Mouse (Mus musculus) natural killer cell, adult 2 months (primary cell): ENCODE measurements around the gene Dnajb8.
A peak's percentile ranks its signal among the peaks of the same experiment; 100 is the strongest.

Source experiments
- DNase-seq, 2 experiments: peaks; one replicate each; pipeline ENCODE4 v3.0.0; 2022; ENCODE audit warnings: low spot score in 2 of 2

Dnajb8 gene

GRCm38 (mm10) chr6:88221968-88222367 is at the start of gene Dnajb8:
Gene Dnajb8, plus strand, starts transcription at chr6:88222268.
- no peak for DNase-seq

DNA sequence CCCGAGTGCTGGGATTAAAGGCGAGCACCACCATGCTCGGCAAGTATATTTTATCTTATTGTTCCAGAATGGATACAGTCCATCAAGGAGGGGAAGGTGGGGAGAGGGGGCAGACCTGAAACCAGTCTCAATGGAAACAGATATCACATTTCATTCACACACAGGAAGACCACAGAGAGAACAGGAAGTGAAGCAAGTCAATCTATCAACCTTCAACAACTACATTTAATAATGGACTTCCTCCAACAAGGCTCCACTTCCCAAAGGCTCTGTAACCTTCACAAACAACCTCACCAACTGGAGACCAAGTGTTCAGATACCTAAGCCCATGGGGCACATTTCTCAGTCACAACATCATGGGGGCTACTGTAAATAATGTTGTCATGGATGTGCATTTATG is 47.9 kb upstream of the Dnajb8 start:
- DNase-seq = no peak

- DNase-seq = no peak
Measured at GRCm38 (mm10) chr6:88174676-88175075, 47.4 kb upstream of the Dnajb8 start.

- DNase-seq = no peak
Measured at GRCm38 (mm10) chr6:88184671-88185070, 37.4 kb upstream of the Dnajb8 start.

DNA sequence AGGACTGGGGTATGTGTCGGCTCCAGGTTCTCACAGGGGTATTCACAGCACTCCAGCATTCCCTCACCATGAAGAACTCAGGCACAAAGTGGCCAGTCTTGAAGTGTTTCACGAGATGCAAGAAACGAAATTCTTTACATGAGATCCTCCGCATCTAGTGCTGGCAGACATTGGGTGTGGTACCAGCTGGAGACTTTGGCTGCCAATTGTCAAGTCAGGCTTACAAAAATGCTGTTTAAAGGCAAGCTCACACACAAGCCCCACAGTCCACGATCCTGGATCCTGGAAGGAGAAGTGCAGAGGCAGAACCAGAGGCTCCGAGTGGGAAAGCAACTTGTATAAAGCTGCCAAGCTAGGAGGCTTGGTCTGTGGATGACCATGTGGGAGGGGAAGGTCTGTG is 33.9 kb upstream of the Dnajb8 start:
- DNase-seq = no peak

DNA sequence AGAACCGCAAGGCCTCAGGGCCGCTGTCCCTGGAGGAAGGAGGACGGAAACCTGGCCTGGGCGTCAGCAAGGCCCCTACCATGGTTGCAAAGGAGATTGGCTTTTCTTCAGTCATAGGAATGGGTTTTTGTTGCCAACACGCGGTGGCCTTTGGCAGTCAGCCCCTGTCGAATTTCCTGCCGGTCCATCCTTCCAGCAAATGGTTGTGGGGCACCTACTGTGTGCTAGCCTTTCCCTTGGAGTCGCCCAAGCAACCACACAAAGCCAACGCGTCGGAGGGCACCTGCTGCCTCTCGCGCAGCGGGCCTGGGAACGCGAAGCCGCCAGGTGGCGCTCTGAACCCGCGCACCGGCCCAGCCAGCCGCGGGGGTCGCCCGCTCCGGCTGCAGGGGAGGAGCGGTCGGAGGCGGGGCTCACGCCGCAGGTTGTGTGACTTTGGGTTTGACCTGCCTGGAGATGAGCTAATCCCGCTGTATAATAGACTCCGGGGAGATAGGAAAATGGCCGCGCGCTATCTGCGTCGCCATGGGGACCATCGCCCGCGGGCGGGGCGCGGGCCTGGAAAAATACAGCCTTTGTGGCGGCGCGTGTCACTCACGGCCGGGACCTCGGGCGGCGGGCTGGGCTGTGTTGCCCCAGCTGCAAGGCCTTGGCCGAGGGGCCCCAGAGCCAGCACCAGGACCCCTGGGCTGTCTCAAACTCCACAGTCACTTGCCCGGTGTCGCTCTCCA is 32.6 kb upstream of the Dnajb8 start:
- DNase-seq = peak; percentile 25 to 44

- DNase-seq = no peak
Measured at GRCm38 (mm10) chr6:88190043-88190309, 32.1 kb upstream of the Dnajb8 start.

GRCm38 (mm10) chr6:88190310-88191023 is 31.6 kb upstream of the Dnajb8 start:
- DNase-seq = no peak

DNA sequence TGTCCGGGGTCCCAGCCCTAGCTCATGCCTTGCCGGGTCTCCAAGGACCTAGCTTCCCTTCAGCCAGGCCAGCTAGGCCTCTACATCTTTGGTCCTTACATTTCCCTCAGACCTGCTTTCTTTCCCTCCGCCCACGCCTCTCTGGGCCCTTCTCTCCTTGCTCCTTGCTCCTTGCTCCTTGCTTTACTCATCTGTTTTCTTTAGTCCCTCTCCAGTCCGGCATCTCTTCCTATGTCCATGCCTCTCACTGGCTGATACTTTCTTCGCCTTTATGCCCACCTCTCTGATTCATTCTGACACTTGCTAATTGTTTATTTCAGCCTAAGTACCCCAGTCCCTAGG is 31.1 kb upstream of the Dnajb8 start:
- no peak for DNase-seq

GRCm38 (mm10) chr6:88191411-88192070 is 30.5 kb upstream of the Dnajb8 start:
- no peak for DNase-seq

DNA sequence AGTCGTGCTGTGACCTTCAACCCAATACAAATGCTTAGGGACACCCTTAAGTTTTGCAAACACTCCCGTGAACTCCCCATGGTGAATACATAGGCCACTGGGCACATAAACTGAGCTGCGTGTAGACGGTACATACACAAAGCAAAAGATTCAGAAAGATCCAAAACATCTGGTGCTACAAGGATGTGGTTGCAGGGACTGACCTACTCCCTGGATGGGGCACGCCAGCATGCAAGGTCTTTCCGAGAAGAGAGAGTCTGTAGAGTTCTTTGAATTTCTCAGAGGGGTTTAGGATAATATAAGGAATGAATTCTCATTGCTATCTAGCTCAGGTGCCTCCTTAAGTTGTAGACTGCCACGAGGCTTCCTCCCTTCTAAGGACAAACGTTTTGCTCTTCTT is 29.3 kb upstream of the Dnajb8 start:
- no peak for DNase-seq

- DNase-seq = no peak
Measured at GRCm38 (mm10) chr6:88193433-88194052, 28.5 kb upstream of the Dnajb8 start, which contains the start of gene Gata2. Gene Gata2, plus strand, starts transcription at chr6:88193891.

- no peak for DNase-seq
Measured at GRCm38 (mm10) chr6:88194053-88194977, 27.8 kb upstream of the Dnajb8 start.

- no peak for DNase-seq
Measured at GRCm38 (mm10) chr6:88194978-88195325, 27.1 kb upstream of the Dnajb8 start.

DNA sequence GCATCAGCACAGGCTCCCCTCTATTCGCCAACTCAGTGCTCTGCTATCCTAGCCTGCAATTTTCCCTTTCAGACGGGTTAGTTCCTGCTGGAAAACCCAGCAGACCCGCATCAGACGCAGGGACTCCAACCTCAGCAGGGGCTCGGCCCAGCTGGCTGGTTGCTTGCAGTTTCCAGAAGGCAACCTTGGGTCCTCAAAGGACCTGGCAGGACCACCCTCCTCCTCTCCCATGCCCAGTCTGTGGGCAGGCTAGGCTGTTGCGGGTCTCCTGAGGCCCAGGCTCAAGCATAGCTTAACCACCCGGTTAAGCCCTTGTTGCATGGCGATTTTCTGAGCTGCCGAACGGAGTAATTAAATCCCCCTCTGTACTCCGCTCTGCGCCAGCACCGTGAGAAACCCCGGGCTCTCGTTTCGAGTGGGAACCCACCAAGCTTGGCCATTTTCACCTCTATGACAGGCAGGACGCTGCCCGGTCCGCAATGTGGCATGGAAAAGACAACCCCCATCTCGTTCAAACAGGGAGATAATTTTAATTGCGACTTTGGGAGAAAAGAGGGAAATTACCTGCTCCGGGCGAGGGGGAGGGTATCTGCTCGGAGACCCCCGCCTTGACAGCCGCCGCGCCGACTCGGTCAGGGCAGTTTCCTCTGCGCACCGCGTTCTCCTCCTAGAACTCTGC is 25.9 kb upstream of the Dnajb8 start:
- no peak for DNase-seq

- DNase-seq = no peak
Measured at GRCm38 (mm10) chr6:88196733-88197312, 25.2 kb upstream of the Dnajb8 start.

DNA sequence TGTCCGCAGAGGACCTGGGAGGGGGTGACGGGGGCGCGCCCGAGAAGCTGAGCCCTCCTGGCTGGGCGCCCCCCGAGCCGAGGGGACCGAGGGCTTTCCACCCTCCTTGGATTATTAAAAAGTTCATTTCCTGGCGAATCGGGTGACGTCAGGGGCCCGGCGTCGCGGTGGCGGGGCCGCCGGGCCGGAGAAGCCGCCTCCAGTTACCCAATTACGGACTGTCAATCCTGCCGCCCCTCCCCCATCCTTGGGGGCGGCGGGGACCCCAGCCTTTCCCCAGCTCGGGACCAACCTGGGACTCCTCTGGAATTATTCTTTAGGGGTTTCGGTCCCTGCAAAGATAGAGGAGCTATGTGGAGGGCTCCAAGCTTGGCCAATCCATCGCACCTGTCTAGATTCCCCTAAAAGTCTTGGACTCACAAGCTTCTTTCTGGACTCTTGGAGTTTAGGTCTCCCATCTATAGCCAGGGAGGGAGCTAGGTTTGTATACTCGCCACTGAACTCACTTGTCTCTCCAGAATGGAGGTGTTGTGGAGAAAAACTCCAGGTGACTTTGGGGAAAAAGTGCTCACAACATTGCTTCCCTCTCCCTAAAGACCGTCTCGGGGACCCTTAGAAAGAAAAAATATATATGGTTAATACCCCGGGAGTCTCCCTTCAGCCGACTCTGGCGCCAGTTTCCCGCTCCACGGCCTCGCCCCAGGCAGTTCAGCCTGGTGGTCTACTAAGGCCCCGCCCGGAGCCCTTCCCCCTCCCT is 24.6 kb upstream of the Dnajb8 start:
- no peak for DNase-seq

DNA sequence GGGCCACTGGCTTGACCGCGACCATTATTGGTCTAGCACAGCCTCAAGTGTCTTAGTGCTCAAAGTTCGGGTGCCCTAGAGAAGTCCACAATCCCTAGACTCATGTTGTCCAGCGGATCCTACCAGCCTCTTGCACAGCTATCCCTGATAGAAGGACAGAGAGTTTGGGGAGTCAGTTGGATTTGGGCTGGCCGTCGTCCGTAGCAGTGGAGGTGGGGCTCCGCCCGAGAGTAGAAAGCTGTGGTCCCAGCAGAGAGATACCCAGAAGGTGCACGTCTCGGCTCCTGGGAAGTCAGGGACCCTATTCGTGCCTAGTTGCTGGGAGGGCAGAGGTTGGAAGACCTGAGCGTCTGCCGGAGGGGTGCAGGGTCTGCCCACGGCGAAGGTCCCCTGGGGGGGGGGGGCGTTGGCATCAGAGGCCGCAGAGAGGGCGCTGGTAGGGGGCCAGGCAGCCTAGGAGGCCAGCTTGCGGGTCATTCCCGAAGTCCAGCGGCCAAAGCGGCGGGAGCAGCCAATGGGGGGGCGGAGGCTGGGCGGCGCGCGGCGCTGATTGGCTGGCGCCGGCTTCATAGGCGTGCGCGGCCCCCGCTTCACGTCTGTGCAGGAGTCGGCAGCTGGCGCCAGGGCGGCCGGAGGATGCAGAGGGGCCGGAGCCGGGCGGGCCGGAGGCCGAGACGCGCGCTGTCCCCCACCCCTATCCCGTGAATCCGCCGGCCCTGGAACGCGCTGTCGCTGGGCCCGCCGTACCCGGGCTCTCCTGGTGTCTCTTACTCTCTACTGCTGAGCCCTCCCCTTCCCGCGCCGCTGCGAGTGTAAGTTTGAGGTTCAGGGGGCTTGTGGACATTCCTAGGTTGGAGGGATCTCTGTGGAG is 23.8 kb upstream of the Dnajb8 start:
- no peak for DNase-seq
